Mouse (Mus musculus) brain, embryonic 14.5 days (tissue): ENCODE data around the gene Col6a5.

ENCODE experiments used
- CTCF ChIP-seq: fragments of 200-500 bp; IDR thresholded peaks from 2 replicates; pipeline ENCODE4 v1.5.1; 2012; ENCODE audit warnings: inconsistent platforms, mild to moderate bottlenecking, moderate library complexity, borderline replicate concordance; ENCODE audit not compliant: insufficient read depth, insufficient read length; ENCODE audit errors: extremely low read depth
- POLR2A ChIP-seq: fragments of 200-500 bp; IDR thresholded peaks from 2 replicates; pipeline ENCODE4 v1.6.1; 2012; ENCODE audit warnings: mild to moderate bottlenecking, inconsistent platforms, borderline replicate concordance; ENCODE audit not compliant: poor library complexity, insufficient read depth, insufficient read length, severe bottlenecking; ENCODE audit errors: extremely low read depth

GRCm38 (mm10) chr9:105808920-105809505 is 151.4 kb downstream of the Col6a5 start:
- TF ChIP-seq CTCF (no peak), POLR2A (no peak)
